Mouse (Mus musculus): ENCODE results near the gene Mbtps1. TPM values are rescaled to one million over a fixed set of nuclear protein-coding genes. Genes with fewer than 3 reads are reported as not detected.
A peak's percentile ranks its signal among the peaks of the same experiment; 100 is the strongest.

Mbtps1 gene
- polyA plus RNA-seq, 1 experiment from 2014 or later = 110 TPM

DNA sequence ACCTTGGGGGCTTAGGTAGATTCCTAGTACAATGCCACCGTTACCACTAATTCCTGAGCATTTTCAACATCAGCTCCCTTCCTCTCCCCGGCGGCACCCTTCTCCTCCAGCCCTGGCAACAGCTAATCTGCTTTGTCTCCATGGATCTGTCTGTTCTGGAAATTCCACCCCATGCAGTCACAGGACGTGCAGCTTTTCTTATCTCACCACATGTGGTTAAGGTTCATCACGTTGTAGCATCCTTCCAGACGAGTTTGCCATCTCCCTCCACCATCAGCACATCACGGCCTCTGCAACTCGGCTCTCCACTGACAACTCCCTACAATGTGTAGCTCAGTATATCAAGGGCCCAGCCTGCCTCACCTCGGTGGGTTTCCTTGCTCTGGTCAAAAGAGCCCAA is 53.0 kb downstream of the Mbtps1 start:
- H3K9ac ChIP-seq (ENCODE audit: low read depth, low read length) = no peak overlapping the region
- WGBS = 46% methylated on average over 9 of the region's 9 CpGs
- ATAC-seq (ENCODE audit: low read depth) (peak; percentile 30; the same call in 1 of the 2 replicates), DNase-seq (ENCODE audit: low spot score) (peak; percentile 26)
- H3K4me3 ChIP-seq (ENCODE audit: low read depth, low read length) = no peak overlapping the region
- H3K27ac ChIP-seq (replicated peaks; ENCODE audit: low read depth, low read length) = no peak overlapping the region
- no peak overlapping the region for H3K4me2 ChIP-seq (ENCODE audit: low read depth, low read length)
- no peaks in the 10 kb centered on the region for H3K4me1 ChIP-seq (ENCODE audit: control insufficient read depth, insufficient read depth, low read length)
- no peaks in the 10 kb centered on the region for H3K27me3 ChIP-seq (replicated peaks; ENCODE audit: control insufficient read depth, insufficient read depth, low read length)
- no peaks in the 10 kb centered on the region for H3K9me3 ChIP-seq (ENCODE audit: control insufficient read depth, low read length)
- peaks cover 40% of the 10 kb centered on the region for H3K36me3 ChIP-seq (ENCODE audit: control insufficient read depth, insufficient read depth, low read length)

DNA sequence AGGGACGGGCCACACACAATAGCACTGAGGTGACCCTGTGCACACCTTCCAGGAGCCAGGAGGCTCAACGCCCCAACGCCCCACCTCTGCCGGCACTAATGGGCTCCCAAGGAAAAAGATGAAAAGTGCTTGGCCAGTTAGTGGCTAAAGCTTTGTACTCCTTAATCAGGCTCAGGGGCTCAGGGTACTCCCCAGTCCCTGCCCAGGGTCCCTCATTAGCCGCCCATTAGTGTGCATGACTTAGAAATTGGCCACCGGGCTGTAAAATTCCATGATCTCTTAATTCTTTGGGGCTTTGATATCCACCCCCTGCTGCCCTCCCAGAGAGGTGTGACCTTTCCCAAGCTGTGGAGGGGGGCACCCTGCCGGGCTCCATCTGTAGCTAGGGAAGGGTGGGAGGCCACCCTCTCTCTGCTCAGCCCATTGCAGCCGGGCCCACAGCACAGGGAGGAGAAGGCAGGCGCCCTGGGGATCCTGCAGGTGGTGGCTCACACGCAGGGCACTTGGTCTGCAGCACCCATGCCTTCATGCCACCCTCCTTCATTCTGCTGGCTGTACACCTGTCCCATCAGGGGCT is 55.3 kb downstream of the Mbtps1 start:
- no peaks in the 10 kb centered on the region for H3K4me1 ChIP-seq (ENCODE audit: control insufficient read depth, insufficient read depth, low read length)
- no peaks in the 10 kb centered on the region for H3K9me3 ChIP-seq (ENCODE audit: control insufficient read depth, low read length)
- DNase-seq (ENCODE audit: low spot score) = peak; percentile 31
- 44% methylated on average over 7 of the region's 10 CpGs for WGBS
- no peak overlapping the region for H3K9ac ChIP-seq (ENCODE audit: low read depth, low read length)
- no peak overlapping the region for H3K4me3 ChIP-seq (ENCODE audit: low read depth, low read length)
- H3K36me3 ChIP-seq (ENCODE audit: control insufficient read depth, insufficient read depth, low read length) = peaks cover 18% of the 10 kb centered on the region
- no peak overlapping the region for H3K4me2 ChIP-seq (ENCODE audit: low read depth, low read length)
- ATAC-seq (ENCODE audit: low read depth) = peak; percentile 62
- H3K27ac ChIP-seq (replicated peaks; ENCODE audit: low read depth, low read length) = no peak overlapping the region
- H3K27me3 ChIP-seq (replicated peaks; ENCODE audit: control insufficient read depth, insufficient read depth, low read length) = no peaks in the 10 kb centered on the region

DNA sequence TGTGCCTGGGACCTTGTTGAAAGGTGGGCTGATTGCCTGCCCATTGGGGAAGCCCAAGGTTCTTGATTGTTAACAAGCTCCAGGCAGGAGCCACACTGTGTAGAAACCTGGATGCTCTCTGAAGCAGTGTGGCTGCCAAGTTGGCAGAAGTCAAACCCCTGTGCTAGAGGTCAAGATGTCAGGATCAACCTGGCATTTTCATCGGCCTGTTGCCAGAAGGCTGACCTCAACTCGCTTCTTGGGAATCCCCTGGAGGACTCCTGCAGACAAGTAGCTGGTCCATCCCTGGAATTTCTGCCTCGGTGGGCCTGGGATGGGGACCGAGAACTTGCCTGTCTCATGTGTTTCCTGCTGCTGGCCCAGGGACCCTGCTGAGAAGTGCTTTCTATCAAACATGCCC is 56.4 kb downstream of the Mbtps1 start:
- Histone ChIP-seq H3K9me3 (ENCODE audit: control insufficient read depth, low read length) (no peaks in the 10 kb centered on the region), H3K27me3 (replicated peaks; ENCODE audit: control insufficient read depth, insufficient read depth, low read length) (no peaks in the 10 kb centered on the region), H3K4me3 (ENCODE audit: low read depth, low read length) (no peak overlapping the region), H3K36me3 (ENCODE audit: control insufficient read depth, insufficient read depth, low read length) (peaks cover 8% of the 10 kb centered on the region), H3K27ac (replicated peaks; ENCODE audit: low read depth, low read length) (no peak overlapping the region), H3K4me2 (ENCODE audit: low read depth, low read length) (no peak overlapping the region), H3K4me1 (ENCODE audit: control insufficient read depth, insufficient read depth, low read length) (no peaks in the 10 kb centered on the region), H3K9ac (ENCODE audit: low read depth, low read length) (no peak overlapping the region)
- DNase-seq (ENCODE audit: low spot score) (no peak), ATAC-seq (ENCODE audit: low read depth) (no peak)
- 47% methylated on average over 4 of the region's 4 CpGs for WGBS

DNA sequence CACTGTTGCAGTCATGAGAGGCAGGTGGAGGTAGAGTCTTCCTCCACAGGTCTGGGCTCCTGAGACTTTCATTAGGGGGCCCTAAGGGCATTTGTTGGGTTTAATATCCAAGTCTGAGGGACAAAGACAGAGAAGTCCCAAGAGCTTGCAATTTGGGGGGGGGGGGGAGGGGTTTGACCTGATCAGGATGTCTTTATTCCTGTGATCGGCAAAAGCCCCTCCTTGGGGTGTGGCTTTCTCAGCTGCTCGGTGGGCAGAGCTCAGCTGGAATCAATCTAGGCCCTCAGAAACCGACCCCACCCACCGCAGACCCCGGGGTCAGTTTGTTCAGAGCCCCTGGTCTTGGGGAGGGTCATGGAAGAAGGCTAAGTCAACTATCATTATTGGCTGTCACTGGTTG is 56.9 kb downstream of the Mbtps1 start, which contains the start of gene Slc38a8:
TSS of gene Slc38a8 (minus strand) at position 101 of the 400 bp plus-strand sequence.
- 0 out of 2 replicates have a peak, but pooled peaks cover 3% of the 10 kb centered on the region for H3K36me3 ChIP-seq (ENCODE audit: control insufficient read depth, insufficient read depth, low read length)
- H3K27ac ChIP-seq (replicated peaks; ENCODE audit: low read depth, low read length) = no peak within 1 kb of the TSS
- H3K4me1 ChIP-seq (ENCODE audit: control insufficient read depth, insufficient read depth, low read length) = no peaks in the 10 kb centered on the region
- WGBS = 13% methylated on average over 4 of the region's 5 CpGs
- ATAC-seq (ENCODE audit: low read depth) (no peak), DNase-seq (ENCODE audit: low spot score) (no peak)
- no peaks in the 10 kb centered on the region for H3K27me3 ChIP-seq (replicated peaks; ENCODE audit: control insufficient read depth, insufficient read depth, low read length)
- H3K4me3 ChIP-seq (ENCODE audit: low read depth, low read length) = no peak within 1 kb of the TSS
- no peak within 1 kb of the TSS for H3K4me2 ChIP-seq (ENCODE audit: low read depth, low read length)
- H3K9ac ChIP-seq (ENCODE audit: low read depth, low read length) = no peak within 1 kb of the TSS
- H3K9me3 ChIP-seq (ENCODE audit: control insufficient read depth, low read length) = no peaks in the 10 kb centered on the region

DNA sequence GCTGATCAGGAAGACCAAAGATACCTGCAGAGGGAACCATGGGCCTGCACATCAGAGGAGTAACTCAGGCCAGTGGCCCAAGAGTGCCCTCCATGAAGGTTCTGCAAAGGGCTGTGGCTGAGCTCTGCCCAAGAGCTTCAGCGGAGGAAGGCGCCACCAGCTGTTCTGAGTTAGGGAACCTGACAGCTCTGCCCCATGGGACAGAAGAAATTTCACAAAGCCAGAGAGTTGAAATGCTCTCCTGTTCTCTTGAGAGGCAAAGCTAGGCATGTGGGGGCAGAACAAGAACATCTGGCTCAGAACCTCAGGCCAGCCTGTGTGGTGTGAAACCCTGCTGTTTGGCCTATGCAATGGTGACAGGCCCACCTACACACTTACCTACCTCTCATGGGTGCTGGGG is 58.7 kb downstream of the Mbtps1 start:
- no peaks in the 10 kb centered on the region for H3K9me3 ChIP-seq (ENCODE audit: control insufficient read depth, low read length)
- H3K4me2 ChIP-seq (ENCODE audit: low read depth, low read length) = no peak overlapping the region
- no peak for ATAC-seq (ENCODE audit: low read depth)
- WGBS = 59% methylated on average over 2 of the region's 2 CpGs
- no peak overlapping the region for H3K4me3 ChIP-seq (ENCODE audit: low read depth, low read length)
- H3K36me3 ChIP-seq (ENCODE audit: control insufficient read depth, insufficient read depth, low read length) = no peaks in the 10 kb centered on the region
- no peak overlapping the region for H3K9ac ChIP-seq (ENCODE audit: low read depth, low read length)
- no peak for DNase-seq (ENCODE audit: low spot score)
- no peak overlapping the region for H3K27ac ChIP-seq (replicated peaks; ENCODE audit: low read depth, low read length)
- no peaks in the 10 kb centered on the region for H3K27me3 ChIP-seq (replicated peaks; ENCODE audit: control insufficient read depth, insufficient read depth, low read length)
- no peaks in the 10 kb centered on the region for H3K4me1 ChIP-seq (ENCODE audit: control insufficient read depth, insufficient read depth, low read length)

DNA sequence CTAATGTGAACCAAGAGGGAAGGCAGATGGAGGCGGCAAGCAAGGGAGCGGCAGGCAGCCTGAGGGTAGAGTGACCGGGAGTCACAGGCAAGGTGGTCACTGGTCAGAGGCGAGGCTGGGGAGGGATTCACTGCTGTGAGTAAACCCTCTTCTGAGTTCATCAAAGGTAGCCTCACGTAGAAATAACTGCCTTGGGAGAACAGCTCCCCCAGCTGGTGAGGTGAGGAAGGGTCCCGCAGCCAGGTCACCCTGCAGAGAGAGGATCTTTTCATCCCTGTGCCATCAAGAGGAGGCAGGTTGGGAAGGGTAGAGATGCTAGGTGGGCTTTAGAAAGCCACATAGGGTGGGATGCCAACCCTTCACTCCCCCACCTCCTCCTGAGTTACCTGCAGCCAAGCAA is 61.7 kb downstream of the Mbtps1 start:
- no peaks in the 10 kb centered on the region for H3K36me3 ChIP-seq (ENCODE audit: control insufficient read depth, insufficient read depth, low read length)
- no peak for ATAC-seq (ENCODE audit: low read depth)

DNA sequence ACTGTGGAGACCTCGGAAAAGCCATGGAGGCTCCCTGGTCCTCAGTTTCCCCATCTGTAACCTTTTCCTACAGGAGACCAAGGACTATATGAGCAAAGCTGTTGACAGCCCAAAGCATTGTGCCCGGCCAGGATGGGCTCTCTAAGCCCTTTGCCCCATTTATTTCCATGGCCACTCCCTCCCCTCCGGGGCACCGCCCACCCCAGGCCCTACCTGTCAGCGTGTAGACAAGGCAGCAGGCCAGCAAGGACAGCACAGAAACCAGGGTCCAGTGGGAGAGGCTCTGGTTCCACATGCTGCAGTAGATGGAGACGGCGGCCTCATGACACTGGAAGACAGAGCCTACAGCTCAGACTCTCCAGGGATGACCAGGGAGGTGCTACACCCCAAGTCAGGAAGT is 71.4 kb downstream of the Mbtps1 start:
- Histone ChIP-seq H3K4me3 (ENCODE audit: low read depth, low read length) (no peak overlapping the region), H3K27ac (replicated peaks; ENCODE audit: low read depth, low read length) (no peak overlapping the region), H3K9ac (ENCODE audit: low read depth, low read length) (no peak overlapping the region), H3K4me1 (ENCODE audit: control insufficient read depth, insufficient read depth, low read length) (no peaks in the 10 kb centered on the region; the same call in 1 of the 2 replicates), H3K9me3 (ENCODE audit: control insufficient read depth, low read length) (no peaks in the 10 kb centered on the region), H3K4me2 (ENCODE audit: low read depth, low read length) (no peak overlapping the region), H3K27me3 (replicated peaks; ENCODE audit: control insufficient read depth, insufficient read depth, low read length) (no peaks in the 10 kb centered on the region), H3K36me3 (ENCODE audit: control insufficient read depth, insufficient read depth, low read length) (no peaks in the 10 kb centered on the region)
- no peak for DNase-seq (ENCODE audit: low spot score)
- WGBS = 61% methylated on average over 7 of the region's 7 CpGs
- no peak for ATAC-seq (ENCODE audit: low read depth)

More for the DNA sequence above, 61.7 kb downstream of the Mbtps1 start:
- Histone ChIP-seq H3K4me3 (ENCODE audit: low read depth, low read length) (no peak overlapping the region), H3K9me3 (ENCODE audit: control insufficient read depth, low read length) (no peaks in the 10 kb centered on the region), H3K4me2 (ENCODE audit: low read depth, low read length) (no peak overlapping the region), H3K4me1 (ENCODE audit: control insufficient read depth, insufficient read depth, low read length) (no peaks in the 10 kb centered on the region), H3K9ac (ENCODE audit: low read depth, low read length) (no peak overlapping the region), H3K27me3 (replicated peaks; ENCODE audit: control insufficient read depth, insufficient read depth, low read length) (no peaks in the 10 kb centered on the region), H3K27ac (replicated peaks; ENCODE audit: low read depth, low read length) (no peak overlapping the region)
- no peak for DNase-seq (ENCODE audit: low spot score)
- WGBS = 28% methylated on average over 6 of the region's 6 CpGs

DNA sequence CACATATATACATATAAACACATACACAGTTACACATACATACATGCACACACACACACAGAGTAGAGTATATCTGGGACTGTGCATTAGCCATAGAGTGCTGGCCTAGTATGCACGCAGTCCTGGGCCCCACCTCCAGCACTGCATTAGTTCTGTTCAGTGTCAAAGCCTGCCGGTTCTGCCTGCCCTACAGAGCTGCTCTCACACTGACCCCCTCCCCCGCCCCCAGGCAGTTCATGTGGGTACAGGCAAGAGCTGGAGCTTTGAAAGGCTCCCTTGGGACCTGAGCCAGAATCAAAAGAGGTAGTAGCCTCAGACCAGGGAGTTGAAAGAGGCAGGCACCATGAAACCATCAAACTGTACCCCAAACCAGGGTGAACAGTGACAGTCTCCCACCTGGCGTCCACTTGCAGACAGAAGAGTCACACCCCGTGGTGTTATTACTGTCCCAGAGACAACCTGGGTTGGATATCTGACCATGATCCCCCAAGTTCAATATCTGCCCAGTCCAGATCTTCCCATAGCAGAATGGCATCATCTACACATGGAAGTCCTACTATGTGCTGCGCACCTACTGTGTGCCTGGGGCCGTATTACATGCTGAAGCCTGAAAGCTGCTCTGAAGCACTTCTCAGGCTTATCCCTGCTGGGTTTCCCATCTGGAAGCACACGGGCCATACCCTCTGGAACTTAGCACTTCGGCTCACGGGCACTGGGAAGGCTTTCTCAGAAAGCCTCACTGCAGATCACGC is 74.2 kb downstream of the Mbtps1 start:
- Histone ChIP-seq H3K9me3 (ENCODE audit: control insufficient read depth, low read length) (no peaks in the 10 kb centered on the region), H3K36me3 (ENCODE audit: control insufficient read depth, insufficient read depth, low read length) (no peaks in the 10 kb centered on the region), H3K4me3 (ENCODE audit: low read depth, low read length) (no peak overlapping the region), H3K27me3 (replicated peaks; ENCODE audit: control insufficient read depth, insufficient read depth, low read length) (no peaks in the 10 kb centered on the region), H3K4me1 (ENCODE audit: control insufficient read depth, insufficient read depth, low read length) (no peaks in the 10 kb centered on the region), H3K9ac (ENCODE audit: low read depth, low read length) (no peak overlapping the region), H3K27ac (replicated peaks; ENCODE audit: low read depth, low read length) (no peak overlapping the region), H3K4me2 (ENCODE audit: low read depth, low read length) (no peak overlapping the region)
- DNase-seq (ENCODE audit: low spot score) (no peak), ATAC-seq (ENCODE audit: low read depth) (no peak)
- WGBS = 77% methylated on average over 11 of the region's 11 CpGs

DNA sequence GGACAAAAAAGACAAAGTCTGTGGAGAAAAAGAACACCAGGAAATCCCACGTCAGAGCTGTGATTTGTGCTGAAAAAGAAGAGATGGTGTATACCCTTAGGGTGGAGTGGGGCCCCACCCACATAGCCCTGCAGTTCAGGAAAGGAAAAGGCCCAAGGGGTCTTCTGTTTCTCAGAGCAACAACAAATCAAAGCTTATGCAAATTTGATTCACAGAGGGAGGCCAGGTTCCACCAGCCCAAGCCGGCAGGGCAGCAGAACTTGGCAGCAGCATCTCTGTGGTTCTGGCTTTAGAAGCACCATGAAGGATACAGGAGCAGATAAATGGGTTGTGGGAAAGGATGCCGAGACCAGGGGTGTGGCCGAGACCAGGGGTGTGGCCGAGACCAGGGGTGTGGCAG is 79.9 kb downstream of the Mbtps1 start:
- DNase-seq (ENCODE audit: low spot score) = no peak
- no peak overlapping the region for H3K4me2 ChIP-seq (ENCODE audit: low read depth, low read length)
- no peaks in the 10 kb centered on the region for H3K36me3 ChIP-seq (ENCODE audit: control insufficient read depth, insufficient read depth, low read length)
- H3K9ac ChIP-seq (ENCODE audit: low read depth, low read length) = no peak overlapping the region
- no peak for ATAC-seq (ENCODE audit: low read depth)
- no peaks in the 10 kb centered on the region for H3K9me3 ChIP-seq (ENCODE audit: control insufficient read depth, low read length)
- no peak overlapping the region for H3K27ac ChIP-seq (replicated peaks; ENCODE audit: low read depth, low read length)
- WGBS = 27% methylated on average over 5 of the region's 5 CpGs
- H3K4me1 ChIP-seq (ENCODE audit: control insufficient read depth, insufficient read depth, low read length) = no peaks in the 10 kb centered on the region
- no peaks in the 10 kb centered on the region for H3K27me3 ChIP-seq (replicated peaks; ENCODE audit: control insufficient read depth, insufficient read depth, low read length)
- H3K4me3 ChIP-seq (ENCODE audit: low read depth, low read length) = no peak overlapping the region

All from embryonic facial prominence, embryonic 14.5 days (tissue).